Mouse (Mus musculus) hindbrain, embryonic 15.5 days (tissue): ENCODE measurements at regions not wholly inside any gene's neighbourhood (a gene's known extent, or its start where the extent isn't known, plus 50 kb on each side); places are given as distances from the start of the nearest gene placed in this dataset.

Experiments used
- ATAC-seq: fragments of 200-750 bp; cut with Nextera tagmentation; 2 replicates; pipeline ENCODE4 v1.8.0; 2017; ENCODE audit warnings: low read depth, moderate number of reproducible peaks, moderate TSS enrichment; ENCODE audit not compliant: low FRiP score
- H3K27ac ChIP-seq: fragments of 300-500 bp; sonication (generic); replicated peaks from 2 replicates; pipeline ENCODE4 v1.5.1; 2015; ENCODE audit warnings: mild to moderate bottlenecking, inconsistent platforms
- H3K27me3 ChIP-seq: fragments of 300-500 bp; sonication (generic); 2 replicates; pipeline ENCODE4 v1.6.1; 2015; ENCODE audit warnings: control low read depth, inconsistent platforms
- H3K36me3 ChIP-seq: fragments of 300-500 bp; sonication (generic); 2 replicates; pipeline ENCODE4 v1.6.1; 2015; ENCODE audit warnings: control low read depth, inconsistent platforms
- H3K4me1 ChIP-seq: fragments of 300-500 bp; sonication (generic); replicated peaks from 2 replicates; pipeline ENCODE4 v1.6.1; 2015; ENCODE audit warnings: control low read depth, inconsistent platforms
- H3K4me2 ChIP-seq: fragments of 300-500 bp; sonication (generic); 2 replicates; pipeline ENCODE4 v1.6.1; 2015; ENCODE audit warnings: moderate library complexity, mild to moderate bottlenecking, inconsistent platforms
- H3K4me3 ChIP-seq: fragments of 300-500 bp; sonication (generic); 2 replicates; pipeline ENCODE4 v1.5.1; 2015; ENCODE audit warnings: mild to moderate bottlenecking, inconsistent platforms
- H3K9ac ChIP-seq: fragments of 300-500 bp; sonication (generic); 2 replicates; pipeline ENCODE4 v1.6.1; 2015; ENCODE audit warnings: inconsistent platforms
- H3K9me3 ChIP-seq: fragments of 300-500 bp; sonication (generic); 2 replicates; pipeline ENCODE4 v1.6.1; 2016; ENCODE audit warnings: control low read depth, inconsistent platforms
- WGBS: fragments of 180-500 bp; shearing (Covaris S2); methylation state at CpG from one replicate; pipeline ENCODE4 v1.1.7; 2015; 5-methylcytosine and 5-hydroxymethylcytosine counted together

DNA sequence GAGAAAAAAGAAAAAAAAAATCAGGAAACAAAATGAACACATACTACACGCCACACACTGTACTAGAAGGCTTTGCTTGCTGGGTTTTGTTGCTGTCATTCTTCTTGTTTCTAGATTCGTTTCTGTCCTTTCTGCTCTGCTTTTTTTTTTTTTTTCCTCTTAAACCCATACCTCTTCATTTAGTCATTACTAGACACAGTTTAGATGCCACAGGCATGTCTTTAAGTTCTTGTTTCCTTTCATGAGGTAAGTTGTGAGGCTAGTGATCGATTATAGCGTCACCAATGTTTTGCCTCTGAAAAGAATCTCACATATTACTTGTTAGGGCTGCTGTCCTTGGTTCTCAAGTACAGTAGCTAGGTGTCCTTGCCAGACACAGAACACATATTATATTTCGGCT, 168.3 kb upstream of the Atp2b1 start:
- H3K27ac ChIP-seq: no peak overlapping the region
- no peak for ATAC-seq
- 0 out of 2 replicates have a peak, but pooled peaks cover 6% of the 10 kb centered on the region for H3K4me1 ChIP-seq
- H3K4me2 ChIP-seq: no peak overlapping the region
- no peaks in the 10 kb centered on the region for H3K27me3 ChIP-seq
- H3K9ac ChIP-seq: no peak overlapping the region
- no peaks in the 10 kb centered on the region for H3K36me3 ChIP-seq
- no peak overlapping the region for H3K4me3 ChIP-seq
- no peaks in the 10 kb centered on the region for H3K9me3 ChIP-seq
- WGBS: 92% methylated on average over 5 of the region's 5 CpGs

GRCm38 (mm10) chr10:98748856-98749583, 165.2 kb upstream of the Atp2b1 start:
- H3K27ac ChIP-seq: 0 out of 2 replicates have a peak overlapping the region, but pooled peaks have one; percentile 51

DNA sequence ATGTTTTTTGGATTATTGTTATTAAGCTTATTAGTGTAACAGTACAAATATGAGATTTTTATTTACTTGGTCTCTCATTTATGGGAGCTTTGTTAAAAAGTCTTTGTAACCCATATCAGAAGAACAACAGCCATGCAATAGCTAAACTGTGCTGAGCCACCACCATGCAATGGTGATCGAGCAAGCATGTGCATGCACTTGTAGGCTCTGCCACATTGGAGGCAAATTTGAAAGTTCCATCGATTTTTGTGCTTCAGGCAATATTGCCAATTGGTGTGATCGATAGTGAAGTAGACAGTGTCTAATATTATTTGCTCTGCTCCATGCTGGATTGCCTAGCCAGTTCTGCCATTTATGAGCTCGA, 164.6 kb upstream of the Atp2b1 start:
- WGBS: 52% methylated on average over 4 of the region's 4 CpGs

More at GRCm38 (mm10) chr10:98748856-98749583, 165.2 kb upstream of the Atp2b1 start:
- Histone ChIP-seq H3K4me1 (0 out of 2 replicates have a peak, but pooled peaks cover 6% of the 10 kb centered on the region), H3K27me3 (no peaks in the 10 kb centered on the region), H3K36me3 (no peaks in the 10 kb centered on the region), H3K9ac (no peak overlapping the region), H3K9me3 (no peaks in the 10 kb centered on the region), H3K4me2 (no peak overlapping the region), H3K4me3 (no peak overlapping the region)
- WGBS: 2% methylated on average over 3 of the region's 3 CpGs
- ATAC-seq: peak; percentile 72; the same call in 1 of the 2 replicates

DNA sequence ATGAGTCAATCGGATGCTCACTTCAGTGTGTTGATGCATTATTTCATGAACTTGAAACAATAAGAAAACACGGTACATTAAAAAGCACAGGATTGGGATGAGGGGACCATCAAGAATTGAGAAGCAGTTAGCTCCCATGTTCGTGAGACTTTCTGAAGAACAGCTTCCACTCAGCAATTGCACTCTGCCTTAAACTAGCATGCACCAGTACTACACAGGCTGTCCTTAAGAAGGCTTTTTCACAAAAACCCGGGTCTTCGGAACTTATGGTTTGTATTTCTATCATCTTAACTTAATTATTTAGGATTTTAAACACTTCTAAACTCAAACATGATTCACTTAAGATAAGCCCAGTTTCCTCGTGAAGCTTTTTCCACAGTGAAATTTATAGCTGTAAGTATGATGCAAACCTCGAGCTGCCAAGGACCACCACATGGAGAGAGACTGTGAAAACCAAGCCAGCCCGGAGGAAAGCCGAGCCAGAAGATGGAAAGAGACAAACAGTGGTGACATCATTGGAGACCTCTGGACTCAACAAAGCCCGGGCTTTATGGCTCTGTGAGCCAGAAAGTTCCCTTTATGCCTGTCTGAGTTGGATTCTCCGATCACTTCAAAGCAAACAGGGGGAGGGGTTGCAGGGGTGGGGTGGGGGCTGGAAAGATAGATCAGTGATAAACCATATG, 162.7 kb upstream of the Atp2b1 start:
- Histone ChIP-seq H3K4me3 (no peak overlapping the region), H3K9ac (no peak overlapping the region), H3K9me3 (no peaks in the 10 kb centered on the region), H3K4me1 (0 out of 2 replicates have a peak, but pooled peaks cover 6% of the 10 kb centered on the region), H3K27me3 (no peaks in the 10 kb centered on the region), H3K27ac (no peak overlapping the region), H3K4me2 (no peak overlapping the region), H3K36me3 (no peaks in the 10 kb centered on the region)
- 57% methylated on average over 11 of the region's 11 CpGs for WGBS
- 0 out of 2 replicates have a peak, but pooled peaks have one; percentile 66 for ATAC-seq

More for the DNA sequence above, 164.6 kb upstream of the Atp2b1 start:
- ATAC-seq: no peak
- Histone ChIP-seq H3K4me1 (0 out of 2 replicates have a peak, but pooled peaks cover 6% of the 10 kb centered on the region), H3K9ac (no peak overlapping the region), H3K4me2 (no peak overlapping the region), H3K9me3 (no peaks in the 10 kb centered on the region), H3K4me3 (no peak overlapping the region), H3K27ac (no peak overlapping the region), H3K27me3 (no peaks in the 10 kb centered on the region), H3K36me3 (no peaks in the 10 kb centered on the region)

DNA sequence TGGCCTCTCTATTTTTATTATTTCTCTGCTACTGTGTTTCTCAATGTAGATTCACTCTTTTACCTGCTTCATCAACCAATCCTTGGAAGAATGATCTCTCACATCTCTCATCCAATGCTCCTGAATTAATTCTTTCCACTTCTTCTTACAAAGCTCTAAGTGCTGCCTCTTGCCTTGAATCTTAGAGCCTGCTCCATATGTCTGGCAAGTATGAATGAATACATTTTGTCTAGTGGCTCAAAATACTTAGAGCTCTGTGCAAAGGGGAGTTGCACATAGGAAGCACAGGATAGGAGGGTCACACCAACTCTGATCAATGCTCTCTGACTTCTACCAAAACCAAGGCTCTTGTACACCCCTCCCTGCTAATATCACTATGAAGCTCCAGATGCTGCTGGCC, 153.1 kb upstream of the Atp2b1 start:
- H3K9me3 ChIP-seq: no peaks in the 10 kb centered on the region
- ATAC-seq: no peak
- no peak overlapping the region for H3K4me3 ChIP-seq
- H3K9ac ChIP-seq: no peak overlapping the region
- H3K4me2 ChIP-seq: no peak overlapping the region
- no peak overlapping the region for H3K27ac ChIP-seq
- H3K4me1 ChIP-seq: 0 out of 2 replicates have a peak, but pooled peaks cover 3% of the 10 kb centered on the region
- H3K27me3 ChIP-seq: no peaks in the 10 kb centered on the region
- no peaks in the 10 kb centered on the region for H3K36me3 ChIP-seq

DNA sequence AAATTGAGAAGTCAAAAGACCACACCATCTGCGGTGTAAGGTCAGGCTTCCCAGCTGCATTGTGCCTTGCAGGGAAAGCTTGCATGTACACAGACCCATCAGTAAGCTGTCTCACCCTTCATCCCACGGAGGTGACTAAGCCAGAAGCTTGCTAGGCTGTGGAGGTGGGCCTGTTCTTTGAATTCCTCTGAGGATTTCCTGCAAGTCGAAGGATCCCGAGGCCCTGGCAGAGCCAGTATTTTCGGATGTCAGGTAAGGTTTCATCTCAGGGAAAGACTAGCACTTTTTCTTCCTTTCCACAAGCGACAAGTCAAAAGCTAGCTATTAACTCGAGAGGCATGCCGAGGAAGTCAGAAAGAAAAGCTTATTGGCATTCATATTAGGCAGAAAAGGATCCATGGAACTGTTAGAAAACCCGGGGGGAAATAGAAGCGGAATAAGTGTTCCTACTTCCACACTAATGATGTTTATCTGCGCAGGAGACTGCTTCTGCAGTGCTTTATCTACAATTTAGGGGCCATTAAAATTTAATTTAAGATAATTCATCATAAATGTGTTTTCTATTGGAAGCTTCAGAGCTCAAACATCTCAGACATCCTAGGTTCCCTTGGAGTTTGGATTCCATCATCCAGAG, 148.3 kb upstream of the Atp2b1 start:
- Histone ChIP-seq H3K27me3 (no peaks in the 10 kb centered on the region), H3K4me1 (0 out of 2 replicates have a peak, but pooled peaks cover 7% of the 10 kb centered on the region), H3K36me3 (no peaks in the 10 kb centered on the region), H3K4me3 (no peak overlapping the region), H3K27ac (no peak overlapping the region; the same call in none of the 2 replicates), H3K9me3 (no peaks in the 10 kb centered on the region), H3K4me2 (no peak overlapping the region), H3K9ac (no peak overlapping the region)
- WGBS: 57% methylated on average over 11 of the region's 11 CpGs
- ATAC-seq: no peak

- no peak for ATAC-seq
- H3K27me3 ChIP-seq: no peaks in the 10 kb centered on the region
- WGBS: 91% methylated on average over 1 of the region's 1 CpGs
- H3K36me3 ChIP-seq: no peaks in the 10 kb centered on the region
- no peak overlapping the region for H3K9ac ChIP-seq
- H3K9me3 ChIP-seq: no peaks in the 10 kb centered on the region
- no peak overlapping the region for H3K4me2 ChIP-seq
- no peaks in the 10 kb centered on the region for H3K4me1 ChIP-seq
- no peak overlapping the region for H3K27ac ChIP-seq
- H3K4me3 ChIP-seq: no peak overlapping the region
Observed at GRCm38 (mm10) chr10:98779783-98780182, 134.4 kb upstream of the Atp2b1 start.

GRCm38 (mm10) chr10:98780938-98781337, 133.3 kb upstream of the Atp2b1 start:
- ATAC-seq: no peak

DNA sequence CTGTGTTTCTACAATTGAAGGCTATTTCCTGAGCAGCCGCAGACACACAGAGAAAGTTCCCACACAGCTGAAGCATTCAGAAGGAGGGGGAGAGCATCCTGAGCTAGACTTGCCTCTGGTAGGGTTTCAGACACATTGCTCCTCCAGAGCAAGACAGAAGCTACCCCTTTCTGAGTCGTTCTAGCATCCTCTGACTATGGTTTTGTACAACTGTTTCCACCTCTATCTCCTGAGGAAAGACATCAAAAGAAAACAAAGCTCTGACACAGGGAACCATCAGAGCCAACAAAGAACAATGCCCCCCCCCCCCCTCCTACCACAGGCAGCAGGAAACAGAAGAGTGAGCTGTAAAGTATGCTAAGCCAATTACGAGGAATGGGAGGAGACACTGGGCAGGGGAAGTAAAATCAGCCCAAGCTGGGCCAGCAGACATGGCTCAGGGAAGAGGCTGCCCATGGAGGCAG, 132.3 kb upstream of the Atp2b1 start:
- Histone ChIP-seq H3K27ac (no peak overlapping the region), H3K4me3 (no peak overlapping the region), H3K27me3 (no peaks in the 10 kb centered on the region), H3K9me3 (no peaks in the 10 kb centered on the region), H3K9ac (no peak overlapping the region), H3K4me1 (no peaks in the 10 kb centered on the region), H3K4me2 (no peak overlapping the region), H3K36me3 (no peaks in the 10 kb centered on the region)
- WGBS: 30% methylated on average over 3 of the region's 3 CpGs
- ATAC-seq: no peak

More at GRCm38 (mm10) chr10:98780938-98781337, 133.3 kb upstream of the Atp2b1 start:
- Histone ChIP-seq H3K4me3 (no peak overlapping the region), H3K27me3 (no peaks in the 10 kb centered on the region), H3K9ac (no peak overlapping the region), H3K9me3 (no peaks in the 10 kb centered on the region), H3K36me3 (no peaks in the 10 kb centered on the region), H3K4me1 (no peaks in the 10 kb centered on the region), H3K4me2 (no peak overlapping the region), H3K27ac (no peak overlapping the region)
- WGBS: 90% methylated on average over 5 of the region's 5 CpGs

DNA sequence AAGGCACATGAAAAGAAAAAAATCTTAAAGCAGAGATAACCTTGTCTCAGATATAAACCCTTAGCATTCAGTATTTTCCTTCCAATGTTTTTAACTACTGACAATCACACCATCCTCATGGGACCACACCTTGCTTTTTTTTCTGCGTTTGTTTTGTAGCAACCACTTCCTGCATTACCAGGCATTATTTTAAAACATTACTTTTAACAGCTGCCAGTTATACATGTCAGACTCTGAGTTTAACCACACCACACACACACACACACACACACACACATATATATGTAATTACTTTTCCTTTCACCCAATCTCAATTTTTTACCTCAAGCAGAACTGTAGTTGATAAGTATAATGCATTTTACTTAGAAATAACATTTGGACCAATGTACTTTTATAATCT, 128.8 kb upstream of the Atp2b1 start:
- Histone ChIP-seq H3K27ac (no peak overlapping the region), H3K4me3 (no peak overlapping the region), H3K4me2 (no peak overlapping the region), H3K9ac (no peak overlapping the region), H3K36me3 (no peaks in the 10 kb centered on the region), H3K27me3 (no peaks in the 10 kb centered on the region), H3K4me1 (no peaks in the 10 kb centered on the region), H3K9me3 (no peaks in the 10 kb centered on the region)
- no peak for ATAC-seq
- WGBS: 90% methylated on average over 1 of the region's 1 CpGs

GRCm38 (mm10) chr10:98786089-98786488, 128.1 kb upstream of the Atp2b1 start:
- no peak overlapping the region for H3K4me3 ChIP-seq
- no peak overlapping the region for H3K4me2 ChIP-seq
- 81% methylated on average over 4 of the region's 4 CpGs for WGBS
- H3K27me3 ChIP-seq: no peaks in the 10 kb centered on the region
- H3K9me3 ChIP-seq: no peaks in the 10 kb centered on the region
- no peak for ATAC-seq
- H3K36me3 ChIP-seq: no peaks in the 10 kb centered on the region
- no peaks in the 10 kb centered on the region for H3K4me1 ChIP-seq
- H3K27ac ChIP-seq: no peak overlapping the region
- no peak overlapping the region for H3K9ac ChIP-seq

- no peak for ATAC-seq
- WGBS: 92% methylated on average over 9 of the region's 9 CpGs
Observed at GRCm38 (mm10) chr10:98789763-98790162, 124.4 kb upstream of the Atp2b1 start.

More at GRCm38 (mm10) chr10:98789763-98790162, 124.4 kb upstream of the Atp2b1 start:
- Histone ChIP-seq H3K4me2 (no peak overlapping the region), H3K36me3 (no peaks in the 10 kb centered on the region), H3K27me3 (no peaks in the 10 kb centered on the region), H3K9me3 (no peaks in the 10 kb centered on the region), H3K4me1 (no peaks in the 10 kb centered on the region), H3K4me3 (no peak overlapping the region), H3K27ac (no peak overlapping the region), H3K9ac (no peak overlapping the region)
